Mouse (Mus musculus) kidney, adult 9 months (tissue): Measurements from ENCODE around the gene Nphs1.
A peak's percentile ranks its signal among the peaks of the same experiment; 100 is the strongest.
"Not testable (repeated sequence)": the region's sequence is repeated elsewhere in the genome, so short reads cannot be mapped to it uniquely, and the experiment has no call there.

Source experiments
- DNase-seq: peaks from one replicate; pipeline ENCODE4 v3.0.0; 2022

The Nphs1 gene

GRCm38 (mm10) chr7:30495506-30496042, 37.5 kb downstream of the Nphs1 start:
- DNase-seq: peak; percentile 54

- not testable (repeated sequence) for DNase-seq
Observed at GRCm38 (mm10) chr7:30501159-30501558, 43.0 kb downstream of the Nphs1 start.

- DNase-seq: no peak
Observed at GRCm38 (mm10) chr7:30508061-30508460, 49.9 kb downstream of the Nphs1 start.

- no peak for DNase-seq
Observed at GRCm38 (mm10) chr7:30515003-30515760, 57.1 kb downstream of the Nphs1 start.

- no peak for DNase-seq
Observed at GRCm38 (mm10) chr7:30518325-30518724, 60.2 kb downstream of the Nphs1 start.

GRCm38 (mm10) chr7:30520396-30520795, 62.3 kb downstream of the Nphs1 start:
- DNase-seq: peak; percentile 19

GRCm38 (mm10) chr7:30520856-30521255, 62.7 kb downstream of the Nphs1 start:
- no peak for DNase-seq

- DNase-seq: no peak
Observed at GRCm38 (mm10) chr7:30522871-30523270, 64.8 kb downstream of the Nphs1 start.

- DNase-seq: no peak
Observed at GRCm38 (mm10) chr7:30524487-30524886, 66.4 kb downstream of the Nphs1 start.

GRCm38 (mm10) chr7:30525954-30526353, 67.8 kb downstream of the Nphs1 start:
- DNase-seq: no peak

GRCm38 (mm10) chr7:30526399-30526798, 68.3 kb downstream of the Nphs1 start:
- DNase-seq: no peak

GRCm38 (mm10) chr7:30526981-30527380, 68.9 kb downstream of the Nphs1 start:
- no peak for DNase-seq

- DNase-seq: no peak
Observed at GRCm38 (mm10) chr7:30531291-30531815, 73.2 kb downstream of the Nphs1 start.

GRCm38 (mm10) chr7:30532931-30533330, 74.8 kb downstream of the Nphs1 start:
- peak; percentile 76 for DNase-seq

GRCm38 (mm10) chr7:30533941-30534632, 76.0 kb downstream of the Nphs1 start:
- DNase-seq: no peak

GRCm38 (mm10) chr7:30534633-30535577, 76.8 kb downstream of the Nphs1 start, which contains the start of gene Arhgap33:
Gene Arhgap33, minus strand, starts transcription at chr7:30535060.
- DNase-seq: peak; percentile 97
